Mouse (Mus musculus) Muller cell, postnatal 12 days (primary cell): ENCODE measurements at regions not wholly inside any gene's neighbourhood (a gene's known extent, or its start where the extent isn't known, plus 50 kb on each side); places are given as distances from the start of the nearest gene placed in this dataset.

Experiments used
- DNase-seq: peaks from one replicate; pipeline ENCODE4 v3.0.0-alpha.2; 2015; ENCODE audit errors: inconsistent ontology term

DNA sequence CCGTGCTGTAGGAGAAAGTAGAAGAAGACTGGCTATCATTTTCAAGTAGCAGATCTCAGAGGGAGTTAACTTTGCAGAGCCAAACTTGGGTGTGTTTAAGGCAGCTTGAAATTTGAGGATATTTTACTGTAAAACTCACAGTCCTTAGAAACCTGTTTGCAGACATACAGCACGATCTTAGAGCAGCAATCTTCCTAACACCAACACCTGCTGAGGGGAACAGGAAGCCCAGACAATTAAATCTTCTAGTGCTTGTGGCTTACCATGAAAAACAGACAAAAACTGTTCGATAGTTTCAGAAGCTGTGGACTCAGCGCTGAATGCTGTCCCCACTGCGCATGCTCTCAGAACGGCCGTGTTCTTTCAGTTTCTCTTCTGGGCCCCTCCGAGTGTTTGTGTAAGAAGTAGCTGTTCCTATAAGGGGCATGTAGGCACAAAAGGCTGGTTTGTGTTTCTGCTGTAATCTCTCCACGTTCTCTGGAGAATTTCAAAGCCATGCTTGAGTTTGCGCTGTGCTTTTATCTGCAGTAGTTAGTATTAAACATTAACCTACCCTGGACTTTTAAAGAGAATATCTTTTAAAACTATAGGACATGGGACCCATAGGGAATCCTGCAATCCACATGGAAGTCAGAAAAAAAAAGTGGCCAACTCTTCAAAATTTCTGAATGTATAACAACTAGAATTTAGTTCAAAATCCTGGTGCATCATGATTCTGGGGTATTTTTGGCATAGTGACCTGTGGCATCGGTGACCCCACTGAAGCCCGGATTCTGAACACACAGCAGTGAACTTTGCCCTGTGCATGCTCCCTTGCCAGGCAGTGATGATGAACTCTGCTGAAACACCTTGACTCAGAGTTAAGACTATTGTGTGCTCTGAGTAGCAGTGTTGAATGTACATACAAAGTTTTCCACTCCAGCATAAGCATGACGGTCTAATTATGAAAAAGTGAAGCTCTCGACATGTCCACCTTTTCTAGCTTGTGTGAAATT lies 584.4 kb downstream of the Etnk1 start:
- DNase-seq, result no peak

GRCm38 (mm10) chr6:143757462-143757861 lies 590.4 kb downstream of the Etnk1 start:
- no peak for DNase-seq

GRCm38 (mm10) chr6:143768115-143768514 lies 601.1 kb downstream of the Etnk1 start:
- DNase-seq, result no peak
